Mouse (Mus musculus): ENCODE results near the gene Veph1. TPM values are rescaled to one million over a fixed set of nuclear protein-coding genes. Genes with fewer than 3 reads are reported as not detected.

The Veph1 gene
- 0.75 and 1.2 TPM in 2 replicates for polyA plus RNA-seq (2016; fragmentation: Nextera tagmentation; extraction: Ambion mirVana)

- Histone ChIP-seq H3K36me3 (no peaks in the 10 kb centered on the region), H3K27ac (ENCODE audit: poor library complexity, severe bottlenecking) (no peak within 1 kb of the TSS), H3K4me3 (no peak within 1 kb of the TSS), H3K9me3 (replicated peaks) (no peaks in the 10 kb centered on the region), H3K4me2 (peak within 1 kb of the TSS; percentile 39), H3K4me1 (replicated peaks) (peaks cover 10% of the 10 kb centered on the region; the same call in 1 of the 2 replicates), H3K27me3 (replicated peaks) (no peaks in the 10 kb centered on the region), H3K9ac (no peak within 1 kb of the TSS)
- no peak for ATAC-seq (ENCODE audit: insufficient number of reproducible peaks, low FRiP score)
- 32% methylated on average over 11 of the region's 11 CpGs for WGBS
Measured at GRCm38 (mm10) chr3:66296545-66296944, at the start of gene Veph1. TSS of gene Veph1 (minus strand) at chr3:66296837.

GRCm38 (mm10) chr3:66340742-66341141, 44.1 kb upstream of the Veph1 start:
- H3K9ac ChIP-seq = no peak overlapping the region
- H3K4me2 ChIP-seq = no peak overlapping the region
- no peaks in the 10 kb centered on the region; the same call in 1 of the 2 replicates for H3K9me3 ChIP-seq (replicated peaks)
- H3K36me3 ChIP-seq = no peaks in the 10 kb centered on the region
- no peak overlapping the region for H3K27ac ChIP-seq (ENCODE audit: poor library complexity, severe bottlenecking)
- no peaks in the 10 kb centered on the region for H3K27me3 ChIP-seq (replicated peaks)
- 67% methylated on average over 2 of the region's 2 CpGs for WGBS
- no peak overlapping the region for H3K4me3 ChIP-seq
- ATAC-seq (ENCODE audit: insufficient number of reproducible peaks, low FRiP score) = no peak
- H3K4me1 ChIP-seq (replicated peaks) = no peaks in the 10 kb centered on the region

GRCm38 (mm10) chr3:66332401-66332729, 35.7 kb upstream of the Veph1 start:
- Histone ChIP-seq H3K4me3 (no peak overlapping the region), H3K9me3 (replicated peaks) (no peaks in the 10 kb centered on the region), H3K4me2 (no peak overlapping the region), H3K27me3 (replicated peaks) (no peaks in the 10 kb centered on the region), H3K36me3 (no peaks in the 10 kb centered on the region), H3K4me1 (replicated peaks) (no peaks in the 10 kb centered on the region), H3K9ac (no peak overlapping the region), H3K27ac (ENCODE audit: poor library complexity, severe bottlenecking) (no peak overlapping the region)
- no peak for ATAC-seq (ENCODE audit: insufficient number of reproducible peaks, low FRiP score)
- WGBS = 78% methylated on average over 9 of the region's 9 CpGs

GRCm38 (mm10) chr3:66331592-66332400, 35.2 kb upstream of the Veph1 start:
- H3K27me3 ChIP-seq (replicated peaks) = no peaks in the 10 kb centered on the region
- no peaks in the 10 kb centered on the region for H3K36me3 ChIP-seq
- no peak for ATAC-seq (ENCODE audit: insufficient number of reproducible peaks, low FRiP score)
- no peak overlapping the region for H3K4me3 ChIP-seq
- no peak overlapping the region for H3K9ac ChIP-seq
- H3K27ac ChIP-seq (ENCODE audit: poor library complexity, severe bottlenecking) = no peak overlapping the region
- H3K4me1 ChIP-seq (replicated peaks) = no peaks in the 10 kb centered on the region
- H3K4me2 ChIP-seq = no peak overlapping the region
- no peaks in the 10 kb centered on the region for H3K9me3 ChIP-seq (replicated peaks)
- whole genome bisulfite sequencing = 51% methylated on average over 12 of the region's 12 CpGs

GRCm38 (mm10) chr3:66330896-66331579, 34.4 kb upstream of the Veph1 start:
- Histone ChIP-seq H3K27ac (ENCODE audit: poor library complexity, severe bottlenecking) (no peak overlapping the region), H3K36me3 (no peaks in the 10 kb centered on the region), H3K9me3 (replicated peaks) (no peaks in the 10 kb centered on the region), H3K4me1 (replicated peaks) (no peaks in the 10 kb centered on the region), H3K4me2 (no peak overlapping the region), H3K27me3 (replicated peaks) (no peaks in the 10 kb centered on the region), H3K9ac (no peak overlapping the region), H3K4me3 (no peak overlapping the region)
- whole genome bisulfite sequencing = 68% methylated on average over 15 of the region's 15 CpGs
- no peak for ATAC-seq (ENCODE audit: insufficient number of reproducible peaks, low FRiP score)

- WGBS = 81% methylated on average over 16 of the region's 16 CpGs
Measured at GRCm38 (mm10) chr3:66325962-66326834, 29.6 kb upstream of the Veph1 start.

GRCm38 (mm10) chr3:66325486-66325951, 28.9 kb upstream of the Veph1 start:
- Histone ChIP-seq H3K4me2 (no peak overlapping the region), H3K4me3 (no peak overlapping the region), H3K9me3 (replicated peaks) (no peaks in the 10 kb centered on the region), H3K36me3 (no peaks in the 10 kb centered on the region), H3K27me3 (replicated peaks) (no peaks in the 10 kb centered on the region), H3K4me1 (replicated peaks) (no peaks in the 10 kb centered on the region), H3K9ac (no peak overlapping the region), H3K27ac (ENCODE audit: poor library complexity, severe bottlenecking) (no peak overlapping the region)
- ATAC-seq (ENCODE audit: insufficient number of reproducible peaks, low FRiP score) = no peak
- 74% methylated on average over 5 of the region's 5 CpGs for WGBS

More at GRCm38 (mm10) chr3:66325962-66326834, 29.6 kb upstream of the Veph1 start:
- Histone ChIP-seq H3K4me1 (replicated peaks) (no peaks in the 10 kb centered on the region), H3K9ac (no peak overlapping the region), H3K27me3 (replicated peaks) (no peaks in the 10 kb centered on the region), H3K4me3 (no peak overlapping the region), H3K9me3 (replicated peaks) (no peaks in the 10 kb centered on the region), H3K4me2 (no peak overlapping the region), H3K36me3 (no peaks in the 10 kb centered on the region), H3K27ac (ENCODE audit: poor library complexity, severe bottlenecking) (no peak overlapping the region)
- ATAC-seq (ENCODE audit: insufficient number of reproducible peaks, low FRiP score) = no peak

GRCm38 (mm10) chr3:66314793-66315715, 18.4 kb upstream of the Veph1 start:
- no peak overlapping the region for H3K27ac ChIP-seq (ENCODE audit: poor library complexity, severe bottlenecking)

GRCm38 (mm10) chr3:66310586-66310985, 13.9 kb upstream of the Veph1 start:
- no peaks in the 10 kb centered on the region for H3K27me3 ChIP-seq (replicated peaks)
- H3K4me2 ChIP-seq = no peak overlapping the region
- ATAC-seq (ENCODE audit: insufficient number of reproducible peaks, low FRiP score) = no peak
- no peak overlapping the region for H3K4me3 ChIP-seq
- WGBS = 81% methylated on average over 1 of the region's 1 CpGs
- no peak overlapping the region for H3K9ac ChIP-seq
- H3K36me3 ChIP-seq = no peaks in the 10 kb centered on the region
- H3K27ac ChIP-seq (ENCODE audit: poor library complexity, severe bottlenecking) = no peak overlapping the region
- no peaks in the 10 kb centered on the region for H3K4me1 ChIP-seq (replicated peaks)
- H3K9me3 ChIP-seq (replicated peaks) = no peaks in the 10 kb centered on the region

More at GRCm38 (mm10) chr3:66314793-66315715, 18.4 kb upstream of the Veph1 start:
- H3K9ac ChIP-seq = no peak overlapping the region
- no peaks in the 10 kb centered on the region for H3K36me3 ChIP-seq
- no peaks in the 10 kb centered on the region for H3K4me1 ChIP-seq (replicated peaks)
- H3K4me2 ChIP-seq = no peak overlapping the region
- peaks cover 2% of the 10 kb centered on the region; the same call in 1 of the 2 replicates for H3K9me3 ChIP-seq (replicated peaks)
- no peak for ATAC-seq (ENCODE audit: insufficient number of reproducible peaks, low FRiP score)
- WGBS = 63% methylated on average over 8 of the region's 8 CpGs
- no peaks in the 10 kb centered on the region for H3K27me3 ChIP-seq (replicated peaks)
- no peak overlapping the region for H3K4me3 ChIP-seq

GRCm38 (mm10) chr3:66309531-66309930, 12.9 kb upstream of the Veph1 start:
- 79% methylated on average over 1 of the region's 1 CpGs for WGBS
- Histone ChIP-seq H3K4me1 (replicated peaks) (no peaks in the 10 kb centered on the region), H3K9ac (no peak overlapping the region), H3K27me3 (replicated peaks) (no peaks in the 10 kb centered on the region), H3K4me2 (no peak overlapping the region), H3K27ac (ENCODE audit: poor library complexity, severe bottlenecking) (no peak overlapping the region), H3K9me3 (replicated peaks) (no peaks in the 10 kb centered on the region), H3K4me3 (no peak overlapping the region), H3K36me3 (no peaks in the 10 kb centered on the region)
- no peak for ATAC-seq (ENCODE audit: insufficient number of reproducible peaks, low FRiP score)

Measured in heart, embryonic 12.5 days (tissue).